Mouse (Mus musculus) lung, embryonic 14.5 days (tissue): ENCODE data around the gene B230307C23Rik. TPM values are rescaled to one million over a fixed set of nuclear protein-coding genes. Genes with fewer than 3 reads are reported as not detected.
A peak's percentile ranks its signal among the peaks of the same experiment; 100 is the strongest.

Experiments used
- ATAC-seq: fragments of 200-750 bp; cut with Nextera tagmentation; 2 replicates; pipeline ENCODE4 v1.8.0; 2017; ENCODE audit warnings: mild to moderate bottlenecking, moderate TSS enrichment, moderate library complexity; ENCODE audit not compliant: insufficient read depth
- DNase-seq: peaks from one replicate; pipeline ENCODE4 v3.0.0-alpha.2; 2015
- H3K27ac ChIP-seq: fragments of 300-500 bp; sonication (generic); 2 replicates; pipeline ENCODE4 v1.5.1; 2014; ENCODE audit warnings: low read depth, mild to moderate bottlenecking, moderate library complexity
- H3K27me3 ChIP-seq: fragments of 300-500 bp; sonication (generic); 2 replicates; pipeline ENCODE4 v1.6.1; 2014; ENCODE audit warnings: low read length, control low read depth; ENCODE audit not compliant: insufficient read depth
- H3K36me3 ChIP-seq: fragments of 300-500 bp; sonication (generic); 2 replicates; pipeline ENCODE4 v1.6.1; 2014; ENCODE audit warnings: control low read depth; ENCODE audit not compliant: insufficient read depth
- H3K4me1 ChIP-seq: fragments of 300-500 bp; sonication (generic); 2 replicates; pipeline ENCODE4 v1.6.1; 2014; ENCODE audit warnings: antibody characterized with exemption, control low read depth; ENCODE audit not compliant: insufficient read depth
- H3K4me2 ChIP-seq: fragments of 300-500 bp; sonication (generic); 2 replicates; pipeline ENCODE4 v1.6.1; 2014; ENCODE audit warnings: mild to moderate bottlenecking
- H3K4me3 ChIP-seq: fragments of 300-500 bp; sonication (generic); 2 replicates; pipeline ENCODE4 v1.5.1; 2014; ENCODE audit warnings: low read depth, low read length
- H3K9ac ChIP-seq: fragments of 300-500 bp; sonication (generic); 2 replicates; pipeline ENCODE4 v1.6.1; 2014
- H3K9me3 ChIP-seq: fragments of 300-500 bp; sonication (generic); 2 replicates; pipeline ENCODE4 v1.6.1; 2016; ENCODE audit warnings: low read depth, low read length, control low read depth
- CTCF ChIP-seq: IDR thresholded peaks from 2 replicates; pipeline ENCODE4 v1.5.1; 2016; ENCODE audit warnings: antibody characterized with exemption, low read depth
- WGBS: fragments of 180-500 bp; shearing (Covaris S2); extraction: QIAGEN DNeasy Blood & Tissue Kit; methylation state at CpG from one replicate; pipeline ENCODE4 v1.1.7; 2014; 5-methylcytosine and 5-hydroxymethylcytosine counted together
- polyA plus RNA-seq: library from polyadenylated mRNA; unstranded; fragments of >200 nt; fragmentation: Nextera tagmentation; extraction: Ambion mirVana; gene quantifications from 2 replicates; pipeline ENCODE4 v1.2.1, GENCODE M21; 2014

Gene B230307C23Rik
- polyA plus RNA-seq, result 23.3 and 28.3 TPM in 2 replicates

DNA sequence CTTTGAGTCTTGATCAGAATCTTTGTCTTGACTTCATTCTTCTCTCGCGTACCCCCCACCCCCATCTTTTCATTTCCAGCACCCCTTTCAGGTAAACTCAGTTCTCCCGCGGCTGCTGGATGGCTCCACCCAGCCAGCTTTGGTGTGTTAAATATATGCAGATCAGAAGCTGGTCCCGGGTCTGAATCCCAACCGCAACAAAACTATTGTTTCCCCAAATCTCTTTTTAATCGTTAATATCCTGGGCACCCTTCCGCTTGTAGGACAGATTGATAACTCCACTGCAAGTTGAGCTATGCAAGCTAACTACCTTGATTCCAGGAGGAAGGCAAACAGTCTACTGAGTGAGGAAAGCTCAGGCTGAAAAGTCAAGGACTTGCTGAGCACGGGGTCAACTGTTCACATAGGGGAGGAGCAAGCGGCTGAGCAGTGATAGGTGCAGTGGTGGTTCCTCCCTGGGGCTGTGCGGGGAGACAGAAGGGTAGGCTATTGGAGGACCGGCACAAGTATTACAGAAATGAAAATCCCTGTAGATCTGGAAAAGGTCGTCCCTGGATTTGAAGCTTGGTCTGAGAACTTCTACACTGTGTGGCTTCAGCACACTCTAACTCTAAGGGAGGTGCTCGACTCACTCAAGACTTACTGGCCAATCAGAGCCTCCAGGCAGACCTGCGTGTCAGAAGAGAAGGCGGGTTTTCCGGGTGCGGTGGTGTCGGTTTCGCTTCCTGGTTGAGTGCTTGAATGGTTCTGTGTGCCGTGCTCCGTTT, at the start of gene B230307C23Rik:
TSS of gene B230307C23Rik (plus strand) at position 700 of the 767 bp plus-strand sequence.
- Histone ChIP-seq H3K4me1 (no peaks in the 10 kb centered on the region; the same call in 1 of the 2 replicates), H3K36me3 (no peaks in the 10 kb centered on the region), H3K27ac (peak within 1 kb of the TSS; percentile 88), H3K9ac (peak within 1 kb of the TSS; percentile 55), H3K27me3 (no peaks in the 10 kb centered on the region), H3K9me3 (peaks cover under 1% of the 10 kb centered on the region; the same call in 1 of the 2 replicates), H3K4me2 (peak within 1 kb of the TSS; percentile 74), H3K4me3 (peak within 1 kb of the TSS; percentile 51)
- peak; percentile 93 for DNase-seq
- 3% methylated on average over 22 of the region's 22 CpGs for WGBS
- TF ChIP-seq CTCF, result no peak
- ATAC-seq, result peak; percentile 99

DNA sequence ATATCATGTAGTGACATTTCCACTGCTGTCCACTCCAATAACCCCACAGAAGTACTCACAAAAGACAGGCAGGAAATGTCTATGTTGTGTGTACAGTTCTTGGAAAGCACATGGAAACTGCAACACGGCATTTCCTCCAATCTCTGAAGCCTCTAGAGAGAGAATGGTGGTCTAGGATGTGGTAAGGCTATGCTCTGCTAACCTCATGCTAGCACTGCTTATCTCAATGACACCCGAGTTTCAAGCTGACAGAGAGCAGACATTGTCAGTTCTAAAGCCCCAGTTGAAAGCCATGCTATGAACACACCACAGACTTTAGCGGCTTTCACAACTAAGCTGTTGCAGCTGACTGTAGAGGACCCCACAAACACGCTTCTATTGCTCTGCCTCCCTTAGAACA, 48.3 kb upstream of the B230307C23Rik start:
- no peak overlapping the region for H3K4me3 ChIP-seq
- no peaks in the 10 kb centered on the region for H3K27me3 ChIP-seq
- H3K9me3 ChIP-seq, result no peaks in the 10 kb centered on the region
- H3K36me3 ChIP-seq, result peaks cover 46% of the 10 kb centered on the region
- no peaks in the 10 kb centered on the region for H3K4me1 ChIP-seq
- H3K27ac ChIP-seq, result no peak overlapping the region
- no peak for DNase-seq
- ATAC-seq, result no peak
- 72% methylated on average over 4 of the region's 4 CpGs for WGBS
- H3K9ac ChIP-seq, result no peak overlapping the region
- no peak for TF ChIP-seq CTCF
- no peak overlapping the region for H3K4me2 ChIP-seq

DNA sequence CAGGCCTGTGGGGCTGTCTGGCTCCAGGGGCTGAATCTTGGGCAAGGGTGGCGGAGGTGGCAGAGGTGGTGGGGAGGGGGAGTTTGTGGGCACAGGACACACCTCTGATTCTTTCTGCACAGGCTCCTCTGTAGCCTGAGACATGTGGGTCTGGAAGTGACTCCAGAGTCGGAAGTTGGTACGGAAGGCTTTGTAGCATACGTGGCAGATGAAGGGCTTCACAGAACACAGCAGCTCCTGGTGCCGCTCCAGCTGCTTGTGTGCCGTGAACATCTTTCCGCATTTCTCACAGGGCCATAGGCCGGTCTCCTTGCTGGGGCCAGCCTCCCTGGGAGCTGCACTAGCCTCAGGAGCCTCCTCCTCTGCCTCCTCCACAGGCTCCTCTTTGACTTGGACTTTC, 47.1 kb upstream of the B230307C23Rik start:
- no peak for TF ChIP-seq CTCF
- Histone ChIP-seq H3K4me1 (no peaks in the 10 kb centered on the region), H3K9me3 (no peaks in the 10 kb centered on the region), H3K36me3 (peaks cover 58% of the 10 kb centered on the region), H3K27me3 (no peaks in the 10 kb centered on the region), H3K4me2 (no peak overlapping the region), H3K4me3 (no peak overlapping the region), H3K9ac (no peak overlapping the region), H3K27ac (no peak overlapping the region)
- WGBS, result over 99% methylated on average over 8 of the region's 8 CpGs
- no peak for DNase-seq
- ATAC-seq, result no peak

DNA sequence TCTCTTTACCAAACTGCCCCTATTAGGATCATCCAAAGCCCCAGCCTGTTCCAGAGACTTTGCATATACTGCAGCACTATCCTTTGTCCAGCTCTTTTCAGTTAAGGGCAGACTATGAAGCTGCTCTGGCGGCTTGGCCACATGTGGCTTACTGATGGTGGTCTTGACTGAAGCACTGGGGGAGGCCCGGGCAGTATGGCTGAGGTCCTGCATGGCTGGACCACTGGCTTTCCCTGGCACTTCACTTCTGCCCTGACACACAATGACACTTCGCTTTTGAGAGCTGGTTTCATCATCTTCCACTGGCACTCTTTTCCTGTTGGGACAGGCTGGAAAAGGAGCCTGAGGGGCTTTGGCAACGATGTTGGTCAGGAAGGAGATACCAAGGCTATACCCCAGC, 44.7 kb upstream of the B230307C23Rik start:
- no peaks in the 10 kb centered on the region for H3K4me1 ChIP-seq
- no peaks in the 10 kb centered on the region for H3K27me3 ChIP-seq
- no peak overlapping the region for H3K4me3 ChIP-seq
- H3K9me3 ChIP-seq, result no peaks in the 10 kb centered on the region
- no peak overlapping the region for H3K27ac ChIP-seq
- no peak for TF ChIP-seq CTCF
- H3K4me2 ChIP-seq, result no peak overlapping the region
- H3K9ac ChIP-seq, result no peak overlapping the region
- peaks cover 74% of the 10 kb centered on the region for H3K36me3 ChIP-seq
- 87% methylated on average over 4 of the region's 4 CpGs for WGBS
- DNase-seq, result no peak
- no peak for ATAC-seq

DNA sequence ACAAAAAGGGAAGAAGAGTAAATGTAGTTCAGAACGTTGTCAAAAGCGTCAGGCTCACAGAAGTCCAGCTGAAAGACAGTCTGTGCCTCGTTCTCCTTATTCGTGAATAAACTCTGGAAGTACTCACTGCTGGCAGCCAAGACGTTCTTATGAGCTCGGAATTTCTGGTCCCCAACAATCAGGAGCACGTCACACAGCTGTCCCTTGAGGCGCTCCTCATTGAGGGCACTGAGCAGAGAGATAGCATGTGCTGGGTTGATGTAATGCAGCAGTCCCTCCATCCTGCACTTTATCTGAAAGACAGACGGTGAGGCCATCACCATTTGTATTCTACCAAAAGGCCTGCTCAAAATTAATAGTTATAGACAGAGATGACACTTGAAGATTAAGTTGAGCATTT, 44.3 kb upstream of the B230307C23Rik start:
- ATAC-seq, result no peak
- H3K9ac ChIP-seq, result no peak overlapping the region
- no peak for TF ChIP-seq CTCF
- WGBS, result 76% methylated on average over 9 of the region's 9 CpGs
- H3K4me3 ChIP-seq, result no peak overlapping the region
- no peaks in the 10 kb centered on the region for H3K9me3 ChIP-seq
- H3K27ac ChIP-seq, result no peak overlapping the region
- H3K4me2 ChIP-seq, result no peak overlapping the region
- DNase-seq, result no peak
- H3K4me1 ChIP-seq, result no peaks in the 10 kb centered on the region
- H3K36me3 ChIP-seq, result peaks cover 74% of the 10 kb centered on the region
- H3K27me3 ChIP-seq, result no peaks in the 10 kb centered on the region

DNA sequence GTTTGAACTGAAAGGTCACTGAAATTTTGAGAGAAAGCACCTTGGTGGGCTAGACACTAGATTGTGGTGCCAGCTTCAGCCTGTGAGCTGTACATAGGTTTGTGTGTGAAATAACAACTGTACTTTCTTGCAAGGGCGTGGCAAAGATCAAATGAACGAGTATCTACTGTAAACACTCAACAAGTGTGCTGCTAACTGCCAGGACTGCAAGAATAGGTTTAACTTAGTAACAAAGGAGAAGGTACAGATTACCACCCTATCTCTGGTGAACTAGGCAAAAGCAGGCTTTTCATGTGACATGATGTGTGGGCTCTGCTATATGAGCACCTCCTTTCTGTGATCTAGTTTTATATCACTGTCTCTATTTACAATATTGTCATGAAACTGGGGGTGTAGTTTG, 43.8 kb upstream of the B230307C23Rik start:
- H3K9me3 ChIP-seq, result no peaks in the 10 kb centered on the region
- 78% methylated on average over 2 of the region's 2 CpGs for WGBS
- no peak overlapping the region for H3K9ac ChIP-seq
- no peaks in the 10 kb centered on the region for H3K4me1 ChIP-seq
- no peak for TF ChIP-seq CTCF
- peaks cover 74% of the 10 kb centered on the region for H3K36me3 ChIP-seq
- H3K27me3 ChIP-seq, result no peaks in the 10 kb centered on the region
- H3K27ac ChIP-seq, result no peak overlapping the region
- H3K4me2 ChIP-seq, result no peak overlapping the region
- no peak for ATAC-seq
- DNase-seq, result no peak
- H3K4me3 ChIP-seq, result no peak overlapping the region

DNA sequence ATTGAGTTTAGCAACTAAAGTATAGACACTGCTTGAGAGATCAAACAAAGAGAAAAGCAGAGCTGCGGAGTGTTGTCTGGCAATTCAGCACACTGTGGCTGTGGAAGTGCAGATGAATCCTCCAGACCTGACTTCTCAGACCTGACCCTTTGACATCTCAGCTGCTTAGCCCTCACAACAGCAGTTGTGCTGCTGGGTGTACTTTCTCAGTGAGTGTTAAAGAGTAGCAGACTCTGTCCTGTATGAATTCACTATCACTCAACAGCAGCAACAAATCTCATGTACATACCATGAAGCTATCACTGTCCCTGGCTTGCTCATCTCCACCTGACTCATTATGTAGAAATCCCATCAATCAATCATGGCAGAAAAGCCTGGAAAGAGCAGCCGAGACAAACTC, 41.1 kb upstream of the B230307C23Rik start:
- no peak for DNase-seq
- no peak overlapping the region for H3K27ac ChIP-seq
- H3K27me3 ChIP-seq, result no peaks in the 10 kb centered on the region
- H3K4me2 ChIP-seq, result no peak overlapping the region
- WGBS, result 73% methylated on average over 2 of the region's 2 CpGs
- no peak overlapping the region for H3K9ac ChIP-seq
- ATAC-seq, result no peak
- no peak overlapping the region for H3K4me3 ChIP-seq
- TF ChIP-seq CTCF, result no peak
- no peaks in the 10 kb centered on the region for H3K9me3 ChIP-seq
- H3K4me1 ChIP-seq, result 0 out of 2 replicates have a peak, but pooled peaks cover 2% of the 10 kb centered on the region
- peaks cover 53% of the 10 kb centered on the region for H3K36me3 ChIP-seq
